Mouse (Mus musculus) adrenal gland, postnatal 4 days (tissue): ENCODE results near the gene Ern1. TPM values are rescaled to one million over a fixed set of nuclear protein-coding genes. Genes with fewer than 3 reads are reported as not detected.
A peak's percentile ranks its signal among the peaks of the same experiment; 100 is the strongest.
"Not testable (repeated sequence)": the region's sequence is repeated elsewhere in the genome, so short reads cannot be mapped to it uniquely, and the experiment has no call there.

Source experiments
- DNase-seq, 2 experiments: peaks; one replicate each; pipeline ENCODE4 v3.0.0; 2021 to 2022; ENCODE audit warnings: low spot score in 2 of 2, mixed read lengths in 2 of 2
- total RNA-seq, 2 experiments: library from RNA; stranded (reverse); gene quantifications; 2 replicates each; pipeline ENCODE4 v1.2.3; 2021

Gene Ern1
- total RNA-seq, 2 experiments from 2014 or later: 72.5 to 83.6 TPM

- no peak for DNase-seq
Measured at GRCm38 (mm10) chr11:106503425-106503717, 15.7 kb upstream of the Ern1 start.

DNA sequence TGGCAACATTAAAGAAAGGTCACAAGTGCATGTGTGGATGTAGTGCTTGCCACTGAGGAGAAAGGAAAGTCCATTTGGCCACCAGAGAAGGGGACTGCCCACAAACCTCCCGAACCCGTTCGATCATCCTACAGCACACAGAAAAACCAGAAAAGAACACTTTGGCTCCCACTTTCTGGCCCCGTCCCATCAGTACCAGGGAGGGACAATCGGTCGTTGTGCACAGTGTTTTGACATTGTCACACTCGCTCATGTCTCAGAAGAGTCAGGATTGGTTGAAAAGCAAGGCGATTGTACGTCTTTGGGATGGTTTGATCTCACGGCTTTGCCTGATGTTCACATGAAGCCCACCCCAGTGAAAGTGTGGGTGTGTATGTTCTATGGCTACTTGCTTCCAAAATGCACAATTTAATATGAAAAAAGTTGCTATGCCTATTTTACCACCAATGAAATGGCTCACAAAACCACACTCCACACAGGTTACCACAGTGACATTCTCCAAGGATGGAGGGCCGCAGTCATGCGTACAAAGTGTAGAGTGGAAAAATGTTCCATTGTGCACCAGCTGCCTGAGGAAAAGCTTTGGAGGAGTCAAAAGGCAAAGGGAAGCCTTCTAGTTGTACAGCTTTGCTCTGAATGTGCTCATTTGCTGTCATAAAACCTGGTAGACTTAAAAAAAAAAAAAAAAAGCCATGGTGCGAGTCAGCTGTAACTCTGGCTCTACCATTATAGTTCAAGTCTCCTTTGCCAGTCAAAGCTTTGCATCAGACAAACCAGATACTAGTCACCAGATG, 15.2 kb upstream of the Ern1 start:
- no peak for DNase-seq

DNA sequence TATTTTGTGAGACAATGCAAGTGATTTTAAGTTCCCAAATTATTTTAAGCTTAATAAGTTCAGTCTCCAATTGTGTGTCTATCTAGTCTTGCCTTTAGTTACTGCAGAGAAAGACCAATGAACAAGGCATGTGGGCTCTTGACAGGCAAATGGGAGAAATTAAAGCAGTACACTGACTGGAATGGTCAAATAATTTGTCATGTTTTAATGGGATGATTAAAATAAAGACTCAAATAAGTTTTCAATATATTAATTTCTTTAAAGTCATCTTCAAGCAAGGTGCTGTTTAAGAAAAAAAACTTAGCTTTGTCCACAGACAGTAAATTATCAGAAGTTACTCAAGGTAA, 14.5 kb upstream of the Ern1 start:
- no peak for DNase-seq

GRCm38 (mm10) chr11:106501308-106502158, 13.9 kb upstream of the Ern1 start:
- DNase-seq: peak; percentile 31 to 55

GRCm38 (mm10) chr11:106500393-106501307, 13.0 kb upstream of the Ern1 start:
- DNase-seq: peak; percentile 64 to 84

- no peak for DNase-seq
Measured at GRCm38 (mm10) chr11:106498739-106499379, 11.2 kb upstream of the Ern1 start.

GRCm38 (mm10) chr11:106497926-106498325, 10.3 kb upstream of the Ern1 start:
- no peak for DNase-seq

- DNase-seq: not testable (repeated sequence)
Measured at GRCm38 (mm10) chr11:106497009-106497408, 9.4 kb upstream of the Ern1 start.

DNA sequence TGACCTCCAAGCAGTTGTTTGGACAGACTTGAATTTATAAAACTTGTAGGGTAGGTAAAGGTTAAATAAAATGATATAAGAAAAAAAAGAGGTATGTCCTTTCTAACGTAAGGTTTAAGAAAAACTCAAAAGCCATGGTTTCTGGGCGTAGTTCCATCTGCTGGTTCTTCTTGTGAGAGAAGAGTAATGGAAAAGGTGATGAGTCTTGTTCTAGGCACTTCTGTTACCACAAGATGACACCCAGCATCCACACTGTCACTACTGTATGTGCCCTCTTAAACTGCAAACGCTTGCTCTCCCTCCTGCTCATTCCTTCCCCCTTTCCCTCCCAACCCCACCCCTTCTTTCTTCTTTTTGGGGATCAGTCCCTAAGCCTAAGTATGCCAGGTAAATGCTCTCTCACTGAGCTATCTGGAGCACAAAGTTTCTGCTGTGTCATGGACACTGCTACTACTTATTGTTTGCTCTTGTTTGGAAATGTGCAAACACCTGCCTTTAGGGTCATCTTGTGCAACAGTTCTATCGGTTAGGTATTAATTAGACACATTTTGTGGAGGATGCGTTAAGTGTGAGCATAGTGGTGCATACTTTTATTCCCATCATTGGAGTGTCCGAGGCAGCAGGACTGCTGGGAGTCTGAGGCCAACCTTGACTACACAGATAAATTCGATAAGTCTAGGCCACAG, 5.5 kb upstream of the Ern1 start:
- DNase-seq: no peak

DNA sequence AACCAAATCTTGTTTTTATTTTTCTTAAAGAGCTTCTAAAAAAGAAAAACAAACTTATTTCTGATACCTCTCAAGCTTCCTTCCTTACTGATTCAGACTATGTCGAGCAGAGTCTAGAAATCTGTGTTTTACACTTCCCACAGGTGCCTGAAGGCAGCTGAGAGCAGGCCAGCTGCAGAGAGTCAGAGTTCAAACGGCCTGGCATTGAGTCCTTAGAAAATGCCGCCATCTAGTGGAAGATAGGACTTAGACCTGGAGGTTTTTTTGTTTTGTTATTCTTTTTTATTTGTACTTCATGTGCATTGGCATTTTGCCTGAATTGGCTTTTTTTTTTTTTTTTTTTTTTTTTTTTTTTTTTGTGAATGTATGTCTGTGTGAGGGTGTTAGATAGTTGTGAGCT, 3.7 kb upstream of the Ern1 start:
- no peak for DNase-seq

DNA sequence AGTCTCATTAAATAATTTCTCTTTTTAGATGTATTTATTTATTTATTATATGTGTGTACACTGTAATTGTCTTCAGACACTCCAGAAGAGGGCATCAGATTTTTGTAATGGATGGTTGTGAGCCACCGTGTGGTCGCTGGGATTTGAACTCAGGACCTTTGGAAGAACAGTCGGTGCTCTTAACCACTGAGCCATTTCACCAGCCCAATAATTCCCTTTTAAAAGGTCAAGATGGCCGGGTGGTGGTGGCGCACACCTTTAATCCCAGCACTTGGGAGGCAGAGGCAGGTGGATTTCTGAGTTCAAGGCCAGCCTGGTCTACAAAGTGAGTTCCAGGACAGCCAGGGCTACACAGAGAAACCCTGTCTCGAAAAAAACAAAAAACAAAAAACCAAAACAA, 2.9 kb upstream of the Ern1 start:
- not testable (repeated sequence) for DNase-seq

- no peak for DNase-seq
Measured at GRCm38 (mm10) chr11:106490057-106490456, 2.4 kb upstream of the Ern1 start.

DNA sequence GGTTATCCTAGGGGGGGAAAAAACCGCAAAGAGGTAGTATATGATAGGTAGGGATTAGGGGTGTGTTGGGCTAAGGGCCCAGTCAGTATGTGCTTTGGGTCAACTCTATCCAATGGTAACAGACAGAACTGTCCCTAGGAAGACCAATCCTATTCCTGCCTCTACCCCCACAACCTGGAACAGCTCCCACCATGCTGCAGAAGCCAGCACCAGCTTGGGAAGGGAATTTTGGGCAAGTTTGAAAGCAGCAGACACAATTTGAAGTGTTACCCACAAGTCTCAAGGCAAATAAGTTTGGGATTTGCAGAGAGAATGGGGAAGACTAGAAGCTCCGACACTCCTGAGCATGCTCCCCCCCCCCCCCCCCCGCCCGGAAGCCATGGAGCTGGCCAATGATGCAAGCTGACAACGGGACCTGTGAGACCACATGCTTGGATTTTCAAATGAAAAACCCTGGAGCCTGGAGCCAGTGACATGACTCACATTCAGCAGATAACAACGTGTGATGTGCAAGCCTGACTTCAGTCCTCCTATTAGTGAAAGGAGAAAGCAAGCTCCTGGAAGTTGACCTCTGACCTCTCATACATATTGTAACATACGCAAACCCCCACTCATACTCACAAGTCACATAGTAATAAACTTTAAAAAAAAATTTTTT, 1.5 kb upstream of the Ern1 start:
- no peak for DNase-seq

GRCm38 (mm10) chr11:106488126-106488561, 492 bp upstream of the Ern1 start:
- peak in 1 of 2 experiments; percentile 5 for DNase-seq

DNA sequence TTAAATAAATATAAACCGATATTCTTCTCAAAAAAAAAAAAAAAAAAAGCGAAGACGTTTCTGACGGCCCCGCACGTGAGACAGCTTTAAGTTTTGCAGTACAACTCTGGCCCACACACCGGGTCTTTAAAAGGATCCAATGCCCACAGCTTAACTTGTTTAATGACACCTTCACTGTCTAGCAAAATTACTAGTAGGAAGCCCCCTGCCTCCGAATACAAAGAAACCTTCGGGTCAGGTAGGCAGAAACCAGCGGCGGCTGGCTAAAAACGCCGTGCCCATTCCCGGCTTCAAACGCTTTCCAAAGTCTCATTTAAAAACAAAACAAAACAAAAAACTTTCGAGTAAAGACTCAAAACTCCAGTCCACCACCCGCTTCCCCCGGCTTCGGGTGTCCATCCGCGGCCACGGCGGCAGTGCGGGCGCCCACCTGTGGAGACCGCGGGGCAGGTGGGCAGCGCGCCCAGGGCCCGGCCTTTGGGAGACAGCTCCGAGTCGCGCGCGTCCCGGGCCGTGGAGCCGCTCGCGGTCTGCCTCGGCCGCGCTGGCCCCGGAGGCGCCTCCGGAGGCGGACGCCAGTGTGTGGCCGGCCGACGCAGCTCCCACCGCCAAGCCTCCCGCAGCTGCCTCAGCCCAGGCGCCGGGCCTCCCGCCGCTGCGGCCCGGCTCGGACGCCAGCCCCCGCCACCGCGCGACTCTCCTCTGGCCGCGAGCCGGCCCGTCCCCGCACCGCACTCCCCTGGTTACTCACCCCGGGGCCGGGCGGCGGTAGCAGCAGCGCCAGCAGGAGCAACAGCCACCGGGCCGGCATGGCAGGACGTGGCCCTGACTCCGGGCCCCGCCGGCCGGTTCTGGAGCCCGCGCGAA, 553 bp downstream of the Ern1 start:
- DNase-seq: peak; percentile 5 to 31

- DNase-seq: no peak
Measured at GRCm38 (mm10) chr11:106486042-106486865, 1.4 kb downstream of the Ern1 start.

DNA sequence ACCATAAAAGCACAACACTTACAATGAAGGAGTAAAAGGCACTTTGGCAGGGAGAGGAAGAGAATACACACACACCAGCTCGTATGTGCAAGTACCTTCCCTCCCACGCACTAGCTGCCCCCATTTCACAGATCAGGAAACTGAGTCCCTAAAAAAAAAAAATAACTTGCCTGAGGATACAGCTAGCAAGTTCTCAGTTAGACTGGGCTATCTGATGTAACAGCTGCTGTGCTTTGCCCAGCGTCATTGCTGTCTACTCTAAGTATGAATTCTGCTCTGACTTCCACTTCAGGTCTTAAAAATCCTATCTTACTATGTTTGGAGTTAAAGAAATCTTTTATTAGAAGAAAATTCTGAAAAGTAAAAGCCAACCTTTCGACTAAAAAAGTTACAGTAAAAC, 2.0 kb downstream of the Ern1 start:
- DNase-seq: no peak

- DNase-seq: no peak
Measured at GRCm38 (mm10) chr11:106484875-106485274, 2.8 kb downstream of the Ern1 start.
